Mouse (Mus musculus) liver, adult 2 months (tissue): ENCODE measurements at regions not wholly inside any gene's neighbourhood (a gene's known extent, or its start where the extent isn't known, plus 50 kb on each side); places are given as distances from the start of the nearest gene placed in this dataset.

Source experiments
- CTCF ChIP-seq: fragments of 200-500 bp; IDR thresholded peaks from 2 replicates; pipeline ENCODE4 v1.5.1; 2011; ENCODE audit warnings: low read depth, low read length, control low read depth
- POLR2A ChIP-seq: fragments of 200-500 bp; IDR thresholded peaks from 2 replicates; pipeline ENCODE4 v1.6.1; 2011; ENCODE audit warnings: low read length, control low read depth; ENCODE audit not compliant: insufficient read depth; ENCODE audit errors: extremely low read depth

DNA sequence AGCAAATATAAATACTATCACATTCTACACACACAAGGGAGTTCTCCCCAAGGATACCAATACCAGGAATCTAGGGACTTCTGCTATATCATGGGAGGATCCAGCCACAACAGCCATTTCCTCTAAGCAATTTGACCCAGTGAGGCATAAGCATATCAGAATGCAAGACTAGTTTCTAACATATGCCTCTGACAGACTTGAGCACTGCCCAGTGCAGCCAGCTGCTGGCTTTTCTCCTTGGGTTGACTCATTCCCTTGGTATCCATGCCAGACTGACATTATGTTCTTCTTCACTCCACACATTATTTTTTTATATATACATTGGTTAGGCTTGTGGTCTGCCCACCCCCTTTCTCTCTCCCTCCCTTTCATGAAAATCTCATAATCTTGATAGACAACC lies 103.8 kb upstream of the Smarca2 start:
- TF ChIP-seq POLR2A (no peak), CTCF (no peak)
